Mouse (Mus musculus): ENCODE results near the gene Zfp39. TPM values are rescaled to one million over a fixed set of nuclear protein-coding genes. Genes with fewer than 3 reads are reported as not detected.

Gene Zfp39
- polyA plus RNA-seq (2017; shearing (Covaris generic)): 10 to 100 TPM; 10.1 to 11.1 TPM

DNA sequence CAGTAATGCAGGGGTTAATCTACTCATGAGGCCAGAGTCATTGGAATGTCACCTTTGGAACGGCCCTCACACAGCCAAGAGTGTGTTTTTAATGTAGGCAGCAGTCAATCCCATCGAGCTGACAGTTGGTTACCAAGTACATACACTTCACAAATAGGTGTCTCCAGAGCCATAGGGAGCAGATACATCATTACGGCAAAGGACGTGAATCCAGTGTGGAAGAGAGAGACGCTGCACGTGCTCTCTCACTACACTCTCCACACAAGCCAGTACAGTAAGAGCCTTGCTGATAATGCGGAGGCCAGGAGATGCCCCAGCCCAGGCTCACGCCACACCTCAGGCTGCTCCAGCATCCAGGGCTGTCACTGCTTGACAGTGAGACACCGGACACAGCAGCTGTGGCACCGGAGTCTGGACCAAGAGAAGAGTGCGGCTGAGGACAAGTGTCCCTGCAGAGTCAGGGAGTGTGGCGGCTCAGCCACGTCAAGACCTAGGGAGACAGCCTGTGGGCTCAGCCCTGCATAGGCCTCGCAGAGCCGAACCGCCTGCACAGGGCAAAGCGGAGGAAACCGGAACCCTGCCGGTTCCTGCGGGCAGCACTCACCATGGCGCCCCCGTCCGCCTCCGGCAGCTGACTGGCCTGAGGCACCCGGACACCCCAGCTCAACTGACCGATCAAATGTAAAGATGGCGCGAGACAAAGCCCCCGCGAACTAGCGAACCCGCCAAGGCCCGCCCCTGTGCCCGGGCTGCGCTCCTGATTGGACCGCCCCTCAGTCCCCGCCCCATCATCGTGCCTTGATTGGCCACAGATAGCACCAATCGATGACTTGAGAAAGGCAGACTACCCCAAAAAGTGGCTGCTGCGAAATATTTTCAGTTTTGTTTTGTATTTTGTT, at the start of gene Zfp39:
Gene Zfp39, minus strand, starts transcription at position 715 of the 899 bp plus-strand sequence.

DNA sequence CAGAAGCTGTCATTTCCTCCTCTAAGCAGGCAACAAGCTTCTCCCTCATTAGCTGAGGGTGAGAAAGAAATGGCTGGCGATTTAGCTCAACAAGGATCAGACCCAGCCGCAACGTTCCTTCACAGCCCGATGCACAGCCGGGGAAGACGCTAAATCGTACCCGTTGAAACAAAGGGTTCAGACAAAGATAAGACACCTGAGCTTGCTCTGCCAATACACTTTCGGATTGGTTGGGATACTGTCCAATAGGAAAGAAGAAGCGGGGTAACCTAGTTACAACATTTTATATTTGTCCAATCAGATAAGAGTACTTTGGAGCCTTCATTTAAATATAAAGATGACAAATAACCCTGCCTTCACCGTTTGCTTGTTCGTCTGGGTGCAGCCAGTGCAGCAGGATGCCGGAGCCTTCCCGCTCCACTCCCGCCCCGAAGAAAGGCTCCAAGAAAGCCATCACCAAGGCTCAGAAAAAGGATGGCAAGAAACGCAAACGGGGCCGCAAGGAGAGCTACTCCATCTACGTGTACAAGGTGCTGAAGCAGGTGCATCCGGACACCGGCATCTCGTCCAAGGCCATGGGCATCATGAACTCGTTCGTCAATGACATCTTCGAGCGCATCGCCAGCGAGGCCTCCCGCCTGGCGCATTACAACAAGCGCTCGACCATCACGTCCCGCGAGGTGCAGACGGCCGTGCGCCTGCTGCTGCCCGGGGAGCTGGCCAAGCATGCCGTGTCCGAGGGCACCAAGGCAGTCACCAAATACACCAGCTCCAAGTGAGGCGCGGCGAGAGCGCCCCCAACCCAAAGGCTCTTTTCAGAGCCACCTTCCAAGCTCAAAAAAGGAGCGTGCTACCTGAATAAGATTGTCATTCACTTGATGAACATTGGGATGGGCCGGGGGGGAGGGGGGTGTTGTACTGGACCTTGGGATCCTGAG, 44.8 kb upstream of the Zfp39 start, which contains the start of gene Hist3h2ba:
Gene Hist3h2ba, plus strand, starts transcription at position 379 of the 938 bp plus-strand sequence.

GRCm38 (mm10) chr11:58938322-58939087, 34.5 kb upstream of the Zfp39 start, which contains the start of gene Rnf187:
Gene Rnf187 (minus strand): TSS chr11:58938916.

GRCm38 (mm10) chr11:58917745-58918366, 13.8 kb upstream of the Zfp39 start, which contains the start of gene Btnl10:
Gene Btnl10 (plus strand): TSS chr11:58917908.

DNA sequence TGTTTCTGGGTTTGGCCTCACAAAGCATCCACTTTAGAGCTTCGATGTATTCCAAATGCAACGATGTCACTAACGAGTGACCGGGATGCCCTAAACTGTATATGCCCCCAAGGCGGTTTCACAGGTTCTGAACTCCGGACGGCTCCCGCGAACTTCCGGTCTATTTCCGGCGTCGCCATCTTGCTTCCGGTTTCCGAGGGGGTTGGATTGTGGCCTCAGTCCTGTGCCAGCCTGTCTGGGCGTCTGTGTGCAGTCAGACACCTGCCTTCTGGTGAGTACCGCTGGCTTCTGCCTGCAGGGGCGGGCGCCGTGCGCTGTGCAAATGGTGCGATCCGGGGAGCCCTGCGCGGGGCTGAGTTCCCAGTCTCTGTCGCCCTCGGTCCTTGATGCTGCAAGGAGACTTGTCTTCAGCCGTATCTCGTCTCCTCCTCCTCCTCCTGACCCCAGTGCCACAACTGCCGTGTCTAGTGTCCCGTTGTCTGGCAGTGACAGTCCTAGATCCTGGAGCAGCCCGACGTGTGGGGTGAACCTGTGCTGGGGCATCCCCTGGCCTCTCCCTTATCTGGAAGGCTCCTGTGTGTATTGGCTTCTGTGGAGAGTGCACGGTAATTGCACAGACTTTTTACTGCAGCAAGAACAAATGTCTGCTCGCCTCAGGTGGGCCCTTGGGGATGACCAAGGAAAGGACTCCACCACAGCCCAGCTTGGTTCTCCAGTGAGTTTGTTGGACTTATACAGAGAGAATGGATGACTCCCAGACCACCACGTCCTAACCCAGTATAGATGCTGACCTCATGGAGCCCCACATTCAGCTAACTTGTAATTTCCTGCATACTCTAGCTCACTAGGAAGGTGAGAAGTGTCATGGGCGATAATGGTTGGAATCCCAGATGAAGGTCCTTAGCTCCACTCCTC, 36.7 kb downstream of the Zfp39 start, which contains the start of gene 2810021J22Rik:
Gene 2810021J22Rik, plus strand, starts transcription at position 178 of the 915 bp plus-strand sequence.

DNA sequence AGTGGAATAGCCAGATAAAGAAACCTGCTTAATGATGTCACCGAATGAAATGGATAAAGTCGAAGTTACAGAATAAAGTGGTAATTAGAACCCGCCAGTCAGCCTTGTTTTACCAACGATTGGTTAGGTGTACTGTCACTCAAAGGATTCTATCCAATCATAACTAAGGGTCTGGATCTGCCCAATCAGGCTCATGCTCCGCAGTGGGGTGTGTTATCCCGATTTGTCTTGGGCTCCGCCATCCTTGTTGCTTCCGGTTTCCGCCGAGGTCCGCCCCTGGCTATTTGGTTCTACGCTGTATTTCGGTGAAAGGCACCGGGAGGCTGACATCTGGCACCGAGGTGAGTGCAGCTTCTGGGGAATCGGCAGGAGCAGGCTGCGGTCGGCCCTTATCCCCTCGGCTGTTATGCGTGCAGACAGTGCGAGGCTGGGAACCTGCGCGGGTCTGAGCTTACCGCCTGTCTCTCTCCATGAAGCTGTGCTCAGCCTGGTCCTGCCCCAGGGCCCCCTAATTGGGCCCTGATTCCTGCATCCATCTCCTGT, 57.0 kb downstream of the Zfp39 start, which contains the start of gene Gm12258:
Gene Gm12258, plus strand, starts transcription at position 240 of the 543 bp plus-strand sequence.

GRCm38 (mm10) chr11:58838951-58839350, 65.1 kb downstream of the Zfp39 start, which contains the start of gene Olfr311:
Gene Olfr311 (plus strand): TSS chr11:58839251.

Other genes with a start within 250 kb of the Zfp39 start
- not detected for gene Olfr322, start 245.4 kb downstream of the Zfp39 start, polyA plus RNA-seq (2017; shearing (Covaris generic))
- gene Olfr320, start 223.1 kb downstream of the Zfp39 start, polyA plus RNA-seq (2017; shearing (Covaris generic)): under 1 TPM in 1 of 2 experiments, not detected in 1; 0.48 TPM
- under 1 TPM in 1 of 2 experiments, not detected in 1; 0.10 TPM for gene Olfr319, start 205.1 kb downstream of the Zfp39 start, polyA plus RNA-seq (2017; shearing (Covaris generic))
- gene Olfr318, start 180.2 kb downstream of the Zfp39 start, polyA plus RNA-seq (2017; shearing (Covaris generic)): under 1 TPM; 0.07 to 0.40 TPM
- not detected for gene Olfr317, start 165.0 kb downstream of the Zfp39 start, polyA plus RNA-seq (2017; shearing (Covaris generic))
- gene Olfr316, start 151.5 kb downstream of the Zfp39 start, polyA plus RNA-seq (2017; shearing (Covaris generic)): not detected
- gene Olfr315, start 131.0 kb downstream of the Zfp39 start, polyA plus RNA-seq (2017; shearing (Covaris generic)): not detected
- gene Olfr314, start 121.3 kb downstream of the Zfp39 start, polyA plus RNA-seq (2017; shearing (Covaris generic)): under 1 TPM in 1 of 2 experiments, not detected in 1; 0.39 TPM
- gene Fam183b, start 102.3 kb downstream of the Zfp39 start, polyA plus RNA-seq (2017; shearing (Covaris generic)): not detected
- gene Olfr313, start 89.2 kb downstream of the Zfp39 start, polyA plus RNA-seq (2017; shearing (Covaris generic)): not detected
- under 1 TPM in 1 of 2 experiments, not detected in 1; 0.10 TPM for gene Olfr312, start 75.0 kb downstream of the Zfp39 start, polyA plus RNA-seq (2017; shearing (Covaris generic))
- gene Olfr311, start 65.0 kb downstream of the Zfp39 start, polyA plus RNA-seq (2017; shearing (Covaris generic)): under 1 TPM; 0.12 to 0.17 TPM
- gene Gm12258, start 57.1 kb downstream of the Zfp39 start, polyA plus RNA-seq (2017; shearing (Covaris generic)): 10 to 100 TPM in 1 of 2 experiments, 1 to 10 TPM in 1; 7.6 to 12.7 TPM
- 10 to 100 TPM in 1 of 2 experiments, 1 to 10 TPM in 1; 6.5 to 10.4 TPM for gene 2810021J22Rik, start 37.0 kb downstream of the Zfp39 start, polyA plus RNA-seq (2017; shearing (Covaris generic))
- gene Btnl10, start 13.7 kb upstream of the Zfp39 start, polyA plus RNA-seq (2017; shearing (Covaris generic)): under 1 TPM; 0.04 to 0.98 TPM
- 100 to 1,000 TPM; 265 to 350 TPM for gene Rnf187, start 34.7 kb upstream of the Zfp39 start, polyA plus RNA-seq (2017; shearing (Covaris generic))
- gene Hist3h2ba, start 44.7 kb upstream of the Zfp39 start, polyA plus RNA-seq (2017; shearing (Covaris generic)): 10 to 100 TPM; 19.5 to 31.1 TPM
- gene Hist3h2a, start 50.5 kb upstream of the Zfp39 start, polyA plus RNA-seq (2017; shearing (Covaris generic)): 10 to 100 TPM; 17.6 to 36.4 TPM
- 1 to 10 TPM in 1 of 2 experiments, under 1 TPM in 1; 0.16 to 2.8 TPM for gene Trim17, start 50.5 kb upstream of the Zfp39 start, polyA plus RNA-seq (2017; shearing (Covaris generic))
- gene Trim11, start 73.9 kb upstream of the Zfp39 start, polyA plus RNA-seq (2017; shearing (Covaris generic)): 10 to 100 TPM; 46.7 to 64.0 TPM
- gene Obscn, start 232.2 kb upstream of the Zfp39 start, polyA plus RNA-seq (2017; shearing (Covaris generic)): under 1 TPM; 0.04 to 0.36 TPM

Measured in inflammation-experienced regulatory T-cells (primary cell).